Mouse (Mus musculus) limb, embryonic 11.5 days (tissue): ENCODE measurements at regions not wholly inside any gene's neighbourhood (a gene's known extent, or its start where the extent isn't known, plus 50 kb on each side); places are given as distances from the start of the nearest gene placed in this dataset.

ENCODE experiments used
- ATAC-seq: fragments of 200-750 bp; cut with Nextera tagmentation; 2 replicates; pipeline ENCODE4 v1.8.0; 2017; ENCODE audit warnings: low read depth; ENCODE audit not compliant: insufficient number of reproducible peaks, low FRiP score, low TSS enrichment
- DNase-seq: peaks from one replicate; pipeline ENCODE4 v3.0.0-alpha.2; 2015; ENCODE audit warnings: low spot score
- H3K27ac ChIP-seq: fragments of 300-500 bp; sonication (generic); replicated peaks from 2 replicates; pipeline ENCODE4 v1.5.1; 2014; ENCODE audit warnings: low read depth, mild to moderate bottlenecking, low read length
- H3K27me3 ChIP-seq: fragments of 300-500 bp; sonication (generic); 2 replicates; pipeline ENCODE4 v1.6.1; 2014; ENCODE audit warnings: mild to moderate bottlenecking, low read length, mixed read lengths; ENCODE audit not compliant: control insufficient read depth, insufficient read depth
- H3K36me3 ChIP-seq: fragments of 300-500 bp; sonication (generic); 2 replicates; pipeline ENCODE4 v1.6.1; 2014; ENCODE audit warnings: mild to moderate bottlenecking, low read length, moderate library complexity, mixed read lengths; ENCODE audit not compliant: control insufficient read depth, insufficient read depth
- H3K4me1 ChIP-seq: fragments of 300-500 bp; sonication (generic); 2 replicates; pipeline ENCODE4 v1.6.1; 2014; ENCODE audit warnings: low read length, mixed read lengths; ENCODE audit not compliant: control insufficient read depth, insufficient read depth
- H3K4me2 ChIP-seq: fragments of 300-500 bp; sonication (generic); 2 replicates; pipeline ENCODE4 v1.6.1; 2014; ENCODE audit warnings: low read depth, mild to moderate bottlenecking, moderate library complexity; ENCODE audit not compliant: severe bottlenecking
- H3K4me3 ChIP-seq: fragments of 300-500 bp; sonication (generic); 2 replicates; pipeline ENCODE4 v1.5.1; 2014; ENCODE audit warnings: low read depth, low read length
- H3K9ac ChIP-seq: fragments of 300-500 bp; sonication (generic); 2 replicates; pipeline ENCODE4 v1.6.1; 2014; ENCODE audit warnings: mild to moderate bottlenecking, low read length
- H3K9me3 ChIP-seq: fragments of 300-500 bp; sonication (generic); 2 replicates; pipeline ENCODE4 v1.6.1; 2016; ENCODE audit warnings: low read length; ENCODE audit not compliant: control insufficient read depth
- WGBS: fragments of 180-500 bp; shearing (Covaris S2); extraction: QIAGEN DNeasy Blood & Tissue Kit; methylation state at CpG from one replicate; pipeline ENCODE4 v1.1.7; 2014; 5-methylcytosine and 5-hydroxymethylcytosine counted together

DNA sequence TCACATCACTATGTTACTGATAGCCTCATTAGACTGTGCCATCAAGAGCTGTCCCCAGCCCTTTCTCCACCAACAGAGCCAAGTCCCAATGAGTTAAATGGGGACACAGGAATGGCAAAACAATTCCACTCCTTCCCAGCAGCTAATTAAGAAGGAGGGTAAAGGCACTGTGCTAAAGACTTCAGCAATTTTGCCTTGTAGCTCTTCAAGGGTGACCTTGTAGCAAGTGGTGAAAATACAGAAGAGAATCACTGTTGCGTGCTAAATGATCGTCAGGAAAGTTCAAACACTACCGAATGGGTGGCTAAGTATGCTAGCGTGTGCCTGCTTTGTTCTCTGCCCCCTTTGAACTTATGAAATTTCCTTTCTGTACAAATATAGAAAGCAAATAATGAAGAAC lies 519.9 kb upstream of the Apob start:
- no peak overlapping the region for H3K9ac ChIP-seq
- no peak for DNase-seq
- H3K4me1 ChIP-seq, result no peaks in the 10 kb centered on the region
- no peaks in the 10 kb centered on the region for H3K9me3 ChIP-seq
- no peak overlapping the region for H3K4me3 ChIP-seq
- H3K4me2 ChIP-seq, result no peak overlapping the region
- no peaks in the 10 kb centered on the region for H3K36me3 ChIP-seq
- H3K27me3 ChIP-seq, result no peaks in the 10 kb centered on the region
- no peak overlapping the region for H3K27ac ChIP-seq
- ATAC-seq, result no peak
- WGBS, result 93% methylated on average over 4 of the region's 4 CpGs

DNA sequence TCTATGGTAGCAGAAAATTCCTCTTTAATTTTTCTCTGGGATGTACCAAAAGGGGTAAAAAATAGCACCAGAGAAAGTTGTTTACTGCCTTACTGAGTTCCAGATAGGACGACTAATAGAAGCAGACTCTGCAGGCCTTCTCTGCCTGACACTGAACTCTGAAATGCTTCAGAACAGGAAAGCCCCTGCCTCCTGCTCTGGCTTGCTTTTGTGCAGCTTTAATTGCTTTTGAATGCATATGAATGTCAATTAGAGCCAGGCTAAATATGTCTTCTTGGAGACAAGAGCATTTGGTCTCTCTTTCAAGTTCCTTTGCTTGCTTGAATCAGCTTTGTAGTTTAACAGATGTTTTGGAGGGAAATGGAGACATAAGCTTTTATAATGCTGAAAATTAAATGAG lies 512.5 kb upstream of the Apob start:
- DNase-seq, result no peak
- Histone ChIP-seq H3K4me2 (no peak overlapping the region), H3K4me1 (no peaks in the 10 kb centered on the region), H3K27ac (no peak overlapping the region), H3K36me3 (no peaks in the 10 kb centered on the region), H3K4me3 (no peak overlapping the region), H3K27me3 (no peaks in the 10 kb centered on the region), H3K9ac (no peak overlapping the region), H3K9me3 (no peaks in the 10 kb centered on the region)
- 13% methylated on average over 1 of the region's 1 CpGs for WGBS
- ATAC-seq, result no peak

DNA sequence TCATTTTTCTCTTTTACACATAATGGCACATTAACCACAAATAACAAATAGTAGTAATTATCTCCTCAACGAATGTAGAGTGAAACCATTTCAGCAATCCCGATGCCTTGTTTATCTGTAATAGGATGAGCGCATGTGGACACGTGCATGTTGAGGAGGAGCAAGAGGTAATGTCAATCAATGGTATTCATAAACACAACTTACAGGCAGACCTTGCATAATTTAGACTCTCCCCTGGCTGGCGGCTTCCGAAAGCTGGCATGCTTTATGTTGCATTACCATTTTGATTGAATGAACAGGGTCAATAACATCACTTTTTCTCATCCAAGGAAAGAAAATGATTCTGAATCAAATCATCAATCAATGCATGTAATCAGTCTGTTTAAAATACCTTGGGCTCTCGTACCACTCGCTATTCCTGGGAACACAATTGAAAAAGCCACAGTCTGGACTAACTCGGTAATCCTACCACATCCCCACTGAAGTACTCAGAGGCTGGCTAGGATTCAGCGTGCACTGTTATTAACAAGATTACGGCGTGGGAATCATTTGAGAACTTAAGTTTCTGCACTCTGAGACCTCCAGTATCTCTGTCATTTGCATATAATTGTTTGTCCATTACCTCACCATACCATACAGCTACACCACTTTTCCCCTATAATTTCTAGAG lies 464.7 kb upstream of the Apob start:
- DNase-seq (no peak), ATAC-seq (no peak)
- Histone ChIP-seq H3K36me3 (no peaks in the 10 kb centered on the region), H3K9me3 (no peaks in the 10 kb centered on the region), H3K27ac (no peak overlapping the region), H3K4me2 (no peak overlapping the region), H3K4me3 (no peak overlapping the region), H3K4me1 (no peaks in the 10 kb centered on the region), H3K9ac (no peak overlapping the region), H3K27me3 (no peaks in the 10 kb centered on the region)
- 92% methylated on average over 12 of the region's 12 CpGs for WGBS

GRCm38 (mm10) chr12:7537389-7537788 lies 440.1 kb upstream of the Apob start:
- ATAC-seq (no peak), DNase-seq (no peak)
- Histone ChIP-seq H3K36me3 (no peaks in the 10 kb centered on the region), H3K27ac (no peak overlapping the region), H3K4me3 (no peak overlapping the region), H3K9me3 (no peaks in the 10 kb centered on the region), H3K4me2 (no peak overlapping the region), H3K27me3 (no peaks in the 10 kb centered on the region), H3K9ac (no peak overlapping the region), H3K4me1 (no peaks in the 10 kb centered on the region)

GRCm38 (mm10) chr12:7543281-7543981 lies 434.0 kb upstream of the Apob start:
- DNase-seq (no peak), ATAC-seq (no peak)
- H3K36me3 ChIP-seq, result no peaks in the 10 kb centered on the region
- no peak overlapping the region for H3K4me3 ChIP-seq
- 59% methylated on average over 8 of the region's 8 CpGs for WGBS
- H3K27ac ChIP-seq, result no peak overlapping the region
- H3K27me3 ChIP-seq, result no peaks in the 10 kb centered on the region
- no peaks in the 10 kb centered on the region for H3K9me3 ChIP-seq
- H3K4me1 ChIP-seq, result no peaks in the 10 kb centered on the region
- no peak overlapping the region for H3K4me2 ChIP-seq
- H3K9ac ChIP-seq, result no peak overlapping the region

GRCm38 (mm10) chr12:7548759-7549158 lies 428.7 kb upstream of the Apob start:
- no peaks in the 10 kb centered on the region for H3K4me1 ChIP-seq
- ATAC-seq, result no peak
- H3K27me3 ChIP-seq, result no peaks in the 10 kb centered on the region
- WGBS, result 68% methylated on average over 1 of the region's 1 CpGs
- no peaks in the 10 kb centered on the region for H3K9me3 ChIP-seq
- no peak overlapping the region for H3K4me3 ChIP-seq
- no peak overlapping the region for H3K4me2 ChIP-seq
- DNase-seq, result no peak
- no peak overlapping the region for H3K9ac ChIP-seq
- no peak overlapping the region for H3K27ac ChIP-seq
- no peaks in the 10 kb centered on the region for H3K36me3 ChIP-seq

- Histone ChIP-seq H3K4me2 (no peak overlapping the region), H3K4me1 (no peaks in the 10 kb centered on the region), H3K27ac (no peak overlapping the region), H3K9ac (no peak overlapping the region), H3K36me3 (no peaks in the 10 kb centered on the region), H3K9me3 (no peaks in the 10 kb centered on the region), H3K27me3 (no peaks in the 10 kb centered on the region), H3K4me3 (no peak overlapping the region)
- ATAC-seq, result no peak
- 94% methylated on average over 1 of the region's 1 CpGs for WGBS
- DNase-seq, result no peak
These were observed 417.2 kb upstream of the Apob start for GRCm38 (mm10) chr12:7560245-7560644.

DNA sequence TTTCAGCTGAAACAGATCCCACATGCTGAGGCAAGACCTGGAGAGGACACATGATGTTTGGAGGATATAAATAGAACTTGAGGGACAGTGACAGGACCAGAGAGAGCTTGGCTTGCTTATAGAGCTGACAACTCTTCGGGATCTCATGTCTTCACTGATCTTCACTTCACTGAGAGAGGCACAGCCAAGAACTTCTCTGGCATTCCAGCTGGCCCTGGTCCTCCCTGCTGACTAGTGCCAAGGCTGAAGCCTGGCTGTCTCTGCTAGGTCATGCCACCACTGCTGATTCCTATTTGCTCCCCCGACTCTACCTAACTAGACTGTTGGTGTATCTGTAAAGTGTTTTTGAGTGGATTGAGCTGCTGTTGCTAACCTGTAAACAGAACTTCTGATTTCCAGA lies 401.4 kb upstream of the Apob start:
- Histone ChIP-seq H3K27ac (no peak overlapping the region), H3K9me3 (no peaks in the 10 kb centered on the region), H3K36me3 (no peaks in the 10 kb centered on the region), H3K4me2 (no peak overlapping the region), H3K4me1 (no peaks in the 10 kb centered on the region), H3K27me3 (no peaks in the 10 kb centered on the region), H3K9ac (no peak overlapping the region), H3K4me3 (no peak overlapping the region)
- no peak for DNase-seq
- ATAC-seq, result no peak
- WGBS, result 94% methylated on average over 2 of the region's 2 CpGs

DNA sequence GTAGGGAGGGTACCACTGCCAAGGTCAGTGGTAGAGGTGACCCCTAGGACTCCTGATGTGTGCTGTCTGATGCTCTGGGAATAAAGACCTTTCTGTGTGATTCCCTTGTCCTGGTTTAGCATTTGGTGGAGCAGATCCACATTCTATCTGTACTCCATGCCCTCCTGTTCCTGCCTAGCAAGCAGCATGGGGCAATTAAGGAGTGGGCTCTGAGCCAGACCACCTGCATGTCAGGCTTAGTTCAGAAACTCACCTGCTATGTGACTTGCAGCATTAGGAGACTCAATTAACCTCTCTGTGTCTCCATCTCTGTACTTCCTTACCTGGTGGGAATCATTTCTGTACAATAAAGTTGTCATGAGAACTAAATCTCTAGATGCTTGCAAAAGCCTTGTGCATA lies 389.9 kb upstream of the Apob start:
- DNase-seq, result no peak
- Histone ChIP-seq H3K27ac (no peak overlapping the region), H3K4me3 (no peak overlapping the region), H3K9me3 (no peaks in the 10 kb centered on the region), H3K27me3 (no peaks in the 10 kb centered on the region), H3K36me3 (no peaks in the 10 kb centered on the region), H3K4me2 (no peak overlapping the region), H3K4me1 (no peaks in the 10 kb centered on the region), H3K9ac (no peak overlapping the region)
- ATAC-seq, result no peak
